Mouse (Mus musculus) heart, postnatal 25 days (tissue): ENCODE results near the gene 0610010K14Rik. TPM values are rescaled to one million over a fixed set of nuclear protein-coding genes. Genes with fewer than 3 reads are reported as not detected.

ENCODE experiments used
- DNase-seq: peaks from one replicate; pipeline ENCODE4 v3.0.0; 2022; ENCODE audit warnings: low spot score
- intact Hi-C: fragments of 180-260 bp; cut with DNase I; formaldehyde crosslinking; loops from one replicate; pipeline ENCODE4 v1.15.1; 2025
- microRNA-seq: library from miRNA; unstranded; fragments of <30 nt; microRNA quantifications from one replicate; pipeline ENCODE4 v1.2.0, GENCODE M21; 2022
- total RNA-seq, 2 experiments: library from RNA; stranded (reverse); gene quantifications; 2 replicates each; pipeline ENCODE4 v1.2.3; 2021

The 0610010K14Rik gene
- total RNA-seq, 2 experiments from 2014 or later, result 31.4 to 36.7 TPM

- no peak for DNase-seq
- intact Hi-C loops, result no loop called here
Measured at GRCm38 (mm10) chr11:70192157-70192556, 45.6 kb downstream of the 0610010K14Rik start.

GRCm38 (mm10) chr11:70191188-70191587, 46.5 kb downstream of the 0610010K14Rik start:
- no peak for DNase-seq
- intact Hi-C loops, result no loop called here

- intact Hi-C loops, result no loop called here
- DNase-seq, result no peak
Measured at GRCm38 (mm10) chr11:70189319-70190134, 48.2 kb downstream of the 0610010K14Rik start.

Small RNAs within 50 kb of the gene (microRNA-seq; reads per million reads assigned to microRNA genes)
- 2,067 reads per million, percentile 84 among the genes with 10 or more reads in this experiment for gene Mir195a
- gene Mir497, result not detected
- gene Mir497b, result not detected

Other genes starting within 250 kb of the 0610010K14Rik start
- gene Gabarap, start 246.8 kb downstream of the 0610010K14Rik start, total RNA-seq, result 100 to 1,000 TPM; 274 to 291 TPM
- 10 to 100 TPM; 22.6 to 25.3 TPM for gene Phf23, start 242.1 kb downstream of the 0610010K14Rik start, total RNA-seq
- 1 to 10 TPM; 3.9 to 5.2 TPM for gene Dvl2, start 237.3 kb downstream of the 0610010K14Rik start, total RNA-seq
- gene Acadvl, start 222.5 kb downstream of the 0610010K14Rik start, total RNA-seq, result 1,000 to 10,000 TPM; 1,206 to 1,290 TPM
- 1 to 10 TPM; 6.6 to 8.1 TPM for gene Dlg4, start 221.0 kb downstream of the 0610010K14Rik start, total RNA-seq
- not detected for gene Asgr1, start 183.8 kb downstream of the 0610010K14Rik start, total RNA-seq
- not detected for gene Asgr2, start 145.3 kb downstream of the 0610010K14Rik start, total RNA-seq
- gene Mgl2, start 107.6 kb downstream of the 0610010K14Rik start, total RNA-seq, result 1 to 10 TPM; 4.3 to 4.4 TPM
- 1 to 10 TPM; 2.0 to 2.3 TPM for gene Clec10a, start 81.7 kb downstream of the 0610010K14Rik start, total RNA-seq
- gene Slc16a11, start 25.2 kb downstream of the 0610010K14Rik start, total RNA-seq, result under 1 TPM in 1 of 2 experiments, not detected in 1; 0.45 TPM
- 1 to 10 TPM; 4.2 to 4.8 TPM for gene Slc16a13, start 16.9 kb downstream of the 0610010K14Rik start, total RNA-seq
- 10 to 100 TPM; 20.0 to 22.3 TPM for gene Bcl6b, start 8.1 kb downstream of the 0610010K14Rik start, total RNA-seq
- gene Gm21988, start 1.9 kb upstream of the 0610010K14Rik start, total RNA-seq, result 1 to 10 TPM; 2.1 to 2.3 TPM
- gene Rnasek, start 1.9 kb upstream of the 0610010K14Rik start, total RNA-seq, result 100 to 1,000 TPM in 1 of 2 experiments, 10 to 100 TPM in 1; 87.9 to 103 TPM
- gene Alox12, start 17.4 kb upstream of the 0610010K14Rik start, total RNA-seq, result 1 to 10 TPM; 3.1 to 3.7 TPM
- under 1 TPM in 1 of 2 experiments, not detected in 1; 0.14 TPM for gene Alox12e, start 84.7 kb upstream of the 0610010K14Rik start, total RNA-seq
- gene Alox15, start 114.1 kb upstream of the 0610010K14Rik start, total RNA-seq, result 1 to 10 TPM; 4.8 to 5.4 TPM
- gene Pelp1, start 172.1 kb upstream of the 0610010K14Rik start, total RNA-seq, result 10 to 100 TPM; 17.9 to 21.1 TPM
- gene Arrb2, start 194.7 kb upstream of the 0610010K14Rik start, total RNA-seq, result 10 to 100 TPM in 1 of 2 experiments, 1 to 10 TPM in 1; 9.0 to 11.6 TPM
- gene Med11, start 214.0 kb upstream of the 0610010K14Rik start, total RNA-seq, result 1 to 10 TPM; 7.5 to 8.2 TPM
- gene Zmynd15, start 221.5 kb upstream of the 0610010K14Rik start, total RNA-seq, result 1 to 10 TPM; 2.3 to 2.7 TPM
- gene Cxcl16, start 222.1 kb upstream of the 0610010K14Rik start, total RNA-seq, result 1 to 10 TPM; 8.4 to 9.4 TPM